Mouse (Mus musculus) c-Kit-negative CD71-positive TER-119-positive erythroid progenitor cells, embryonic 14.5 days (primary cell): Measurements from ENCODE around the gene Btbd3.

Experiments used
- DNase-seq: peaks from one replicate; pipeline ENCODE4 v3.0.0-alpha.2; 2013; ENCODE audit warnings: low read depth, low spot score

The Btbd3 gene

GRCm38 (mm10) chr2:138256411-138256810 is at the start of gene Btbd3:
Gene Btbd3, plus strand, starts transcription at chr2:138256565.
- no peak for DNase-seq

- DNase-seq = no peak
Observed at GRCm38 (mm10) chr2:138215561-138215960, 40.8 kb upstream of the Btbd3 start.

- no peak for DNase-seq
Observed at GRCm38 (mm10) chr2:138220269-138220668, 36.1 kb upstream of the Btbd3 start.

- no peak for DNase-seq
Observed at GRCm38 (mm10) chr2:138232247-138232646, 24.1 kb upstream of the Btbd3 start.

- DNase-seq = no peak
Observed at GRCm38 (mm10) chr2:138236149-138236548, 20.2 kb upstream of the Btbd3 start.

- DNase-seq = no peak
Observed at GRCm38 (mm10) chr2:138242452-138242851, 13.9 kb upstream of the Btbd3 start.

GRCm38 (mm10) chr2:138245631-138246289 is 10.6 kb upstream of the Btbd3 start:
- no peak for DNase-seq

- DNase-seq = no peak
Observed at GRCm38 (mm10) chr2:138247986-138248385, 8.4 kb upstream of the Btbd3 start.

GRCm38 (mm10) chr2:138256851-138257471 is 596 bp downstream of the Btbd3 start:
- no peak for DNase-seq

GRCm38 (mm10) chr2:138257692-138258315 is 1.4 kb downstream of the Btbd3 start:
- no peak for DNase-seq

- DNase-seq = no peak
Observed at GRCm38 (mm10) chr2:138261140-138261539, 4.8 kb downstream of the Btbd3 start.

GRCm38 (mm10) chr2:138262885-138263284 is 6.5 kb downstream of the Btbd3 start:
- no peak for DNase-seq

GRCm38 (mm10) chr2:138265356-138266005 is 9.1 kb downstream of the Btbd3 start:
- DNase-seq = no peak

GRCm38 (mm10) chr2:138266679-138267078 is 10.3 kb downstream of the Btbd3 start:
- DNase-seq = no peak

- no peak for DNase-seq
Observed at GRCm38 (mm10) chr2:138267852-138268513, 11.6 kb downstream of the Btbd3 start.

GRCm38 (mm10) chr2:138269330-138269729 is 13.0 kb downstream of the Btbd3 start:
- no peak for DNase-seq

GRCm38 (mm10) chr2:138273404-138274073 is 17.2 kb downstream of the Btbd3 start:
- DNase-seq = no peak

GRCm38 (mm10) chr2:138274086-138274485 is 17.7 kb downstream of the Btbd3 start:
- DNase-seq = no peak

GRCm38 (mm10) chr2:138277842-138278691 is 21.7 kb downstream of the Btbd3 start:
- DNase-seq = no peak

GRCm38 (mm10) chr2:138278853-138279640 is 22.7 kb downstream of the Btbd3 start:
- no peak for DNase-seq
